Mouse (Mus musculus) adrenal gland (tissue): ENCODE measurements around the gene Wnk4.

Experiments used
- intact Hi-C: fragments of 180-260 bp; cut with DNase I; formaldehyde crosslinking; loops from one replicate; pipeline ENCODE4 v1.15.1; 2025
- long read RNA-seq, 2 experiments: library from polyadenylated mRNA; unstranded; transcript quantifications; one replicate each; pipeline ENCODE4 v2.0.0; 2020; ENCODE audit warnings: borderline replicate concordance in 1 of 2; ENCODE audit not compliant: insufficient replicate concordance in 1 of 2

The Wnk4 gene
- long read RNA-seq, experiment 1, result 0 reads
- long read RNA-seq, experiment 2, result 0 reads

GRCm38 (mm10) chr11:101259948-101260825 is at the start of gene Wnk4:
Gene Wnk4 (plus strand): TSS chr11:101260567.
- intact Hi-C loops, result loop anchor here (5.0 kb wide), 1 partner anchor 37 kb away; no protein-coding TSS in a partner anchor

- intact Hi-C loops, result loop anchor here (1.0 to 2.0 kb wide), 2 partner anchors 36 to 91 kb away; partner anchors contain the start of gene Becn1
These were observed 48.4 kb upstream of the Wnk4 start for GRCm38 (mm10) chr11:101211970-101212369.

- intact Hi-C loops, result no loop called here
These were observed 43.4 kb upstream of the Wnk4 start for GRCm38 (mm10) chr11:101216936-101217335.

GRCm38 (mm10) chr11:101218436-101219055 is 41.8 kb upstream of the Wnk4 start:
- intact Hi-C loops, result no loop called here

GRCm38 (mm10) chr11:101220853-101221252 is 39.5 kb upstream of the Wnk4 start:
- intact Hi-C loops, result no loop called here

GRCm38 (mm10) chr11:101221306-101221986 is 38.9 kb upstream of the Wnk4 start:
- intact Hi-C loops, result no loop called here

GRCm38 (mm10) chr11:101224337-101224736 is 36.0 kb upstream of the Wnk4 start:
- intact Hi-C loops, result no loop called here

GRCm38 (mm10) chr11:101225331-101226064 is 34.9 kb upstream of the Wnk4 start:
- intact Hi-C loops, result no loop called here

GRCm38 (mm10) chr11:101226065-101226701 is 34.2 kb upstream of the Wnk4 start, which contains the start of gene Ezh1:
Gene Ezh1 (minus strand): TSS chr11:101226463.
- intact Hi-C loops, result no loop called here

- intact Hi-C loops, result no loop called here
These were observed 30.9 kb upstream of the Wnk4 start for GRCm38 (mm10) chr11:101229361-101229900.

GRCm38 (mm10) chr11:101230061-101230511 is 30.3 kb upstream of the Wnk4 start:
- intact Hi-C loops, result loop anchor here (10.0 kb wide), 1 partner anchor 165 kb away; no protein-coding TSS in a partner anchor

- intact Hi-C loops, result loop anchor here (10.0 kb wide), 1 partner anchor 164 kb away; no protein-coding TSS in a partner anchor
These were observed 29.8 kb upstream of the Wnk4 start for GRCm38 (mm10) chr11:101230526-101230925.

GRCm38 (mm10) chr11:101230991-101231871 is 29.1 kb upstream of the Wnk4 start:
- intact Hi-C loops, result loop anchor here (10.0 kb wide), 1 partner anchor 164 kb away; no protein-coding TSS in a partner anchor

GRCm38 (mm10) chr11:101232010-101232839 is 28.1 kb upstream of the Wnk4 start:
- intact Hi-C loops, result loop anchor here (10.0 kb wide), 1 partner anchor 163 kb away; no protein-coding TSS in a partner anchor

GRCm38 (mm10) chr11:101233240-101233639 is 27.1 kb upstream of the Wnk4 start:
- intact Hi-C loops, result loop anchor here (10.0 kb wide), 1 partner anchor 162 kb away; no protein-coding TSS in a partner anchor

- intact Hi-C loops, result loop anchor here (10.0 kb wide), 1 partner anchor 161 kb away; no protein-coding TSS in a partner anchor
These were observed 26.2 kb upstream of the Wnk4 start for GRCm38 (mm10) chr11:101234124-101234523.

GRCm38 (mm10) chr11:101235429-101235828 is 24.9 kb upstream of the Wnk4 start:
- intact Hi-C loops, result loop anchor here (10.0 kb wide), 1 partner anchor 159 kb away; no protein-coding TSS in a partner anchor
